Mouse (Mus musculus) small intestine, adult 2 months (tissue): ENCODE data around the gene Wdr18.

Source experiments
- CTCF ChIP-seq: fragments of 200-500 bp; IDR thresholded peaks from 2 replicates; pipeline ENCODE4 v1.5.1; 2012; ENCODE audit warnings: low read depth, mild to moderate bottlenecking, control low read depth, inconsistent platforms, low read length, moderate library complexity, mixed read lengths; ENCODE audit not compliant: insufficient replicate concordance, insufficient read length; ENCODE audit errors: extremely low read depth
- POLR2A ChIP-seq: fragments of 200-500 bp; IDR thresholded peaks from 2 replicates; pipeline ENCODE4 v1.6.1; 2012; ENCODE audit warnings: low read depth, mild to moderate bottlenecking, control low read depth, inconsistent platforms, low read length, moderate library complexity

DNA sequence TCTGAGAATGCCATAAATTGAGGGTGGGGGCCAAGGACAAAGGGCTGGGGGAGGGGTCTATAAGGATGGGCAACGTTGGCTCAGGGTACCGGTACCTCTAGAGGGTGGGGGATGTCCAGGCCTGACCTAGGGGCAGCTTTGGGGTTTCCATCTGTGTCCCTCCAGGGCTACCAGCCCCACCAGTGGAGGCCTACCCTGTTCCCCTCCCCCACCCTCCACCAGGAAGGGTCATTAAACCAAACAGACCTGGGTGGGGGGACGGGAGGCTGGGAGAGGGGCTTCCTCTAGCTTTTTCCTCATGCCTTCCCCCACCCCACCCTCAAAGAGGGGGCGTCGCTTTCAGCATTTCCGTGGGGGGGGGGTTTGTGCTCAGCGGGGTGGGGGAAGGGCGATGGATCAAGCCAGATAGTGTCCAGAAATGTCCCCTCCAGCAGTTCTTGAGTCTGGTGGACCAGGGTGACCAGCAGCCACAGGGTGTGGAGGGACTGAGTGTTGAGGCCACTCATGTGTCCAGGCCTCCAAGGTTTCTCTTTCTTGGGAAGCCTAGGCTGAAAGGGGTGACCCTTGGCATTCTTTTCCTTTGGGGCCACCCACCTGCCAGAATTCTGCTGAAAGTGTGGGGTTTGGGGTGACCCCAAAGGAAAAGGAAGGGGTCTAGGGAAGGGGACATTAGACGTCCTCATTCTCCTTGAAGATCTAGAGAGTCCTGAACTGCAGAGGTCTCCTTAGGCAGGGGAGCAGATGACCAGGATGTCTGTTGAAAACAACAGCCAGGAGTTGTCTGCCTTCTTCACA is 30.8 kb upstream of the Wdr18 start:
- no peak for TF ChIP-seq CTCF
- TF ChIP-seq POLR2A: no peak
